Mouse (Mus musculus) thymus, postnatal 4 days (tissue): ENCODE results near the gene Kif26b.

Source experiments
- DNase-seq: peaks from one replicate; pipeline ENCODE4 v3.0.0; 2021

Gene Kif26b

GRCm38 (mm10) chr1:178861392-178861762, 332.5 kb downstream of the Kif26b start:
- no peak for DNase-seq

- DNase-seq = no peak
Observed at GRCm38 (mm10) chr1:178863756-178864155, 334.8 kb downstream of the Kif26b start.

GRCm38 (mm10) chr1:178864297-178864696, 335.4 kb downstream of the Kif26b start:
- no peak for DNase-seq

- DNase-seq = no peak
Observed at GRCm38 (mm10) chr1:178866757-178867156, 337.8 kb downstream of the Kif26b start.

DNA sequence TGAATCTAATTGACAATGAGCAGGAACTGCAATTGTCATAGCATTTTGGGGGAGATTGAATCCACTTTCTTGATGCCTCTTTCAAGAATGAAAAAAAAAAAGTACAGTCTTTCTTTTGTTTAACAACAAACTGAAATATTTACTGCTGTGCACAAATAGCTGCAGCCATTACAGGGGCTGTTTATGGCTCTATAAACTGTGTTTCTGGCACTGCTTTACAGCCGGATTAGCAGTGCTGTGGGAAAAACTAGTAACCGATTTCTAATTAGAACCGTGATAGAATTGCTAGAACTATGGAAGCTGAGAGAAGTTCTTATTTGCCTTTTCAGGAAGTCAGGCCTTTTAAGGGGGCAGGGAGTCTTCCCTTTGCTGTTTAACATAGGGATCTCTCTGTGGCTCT, 342.1 kb downstream of the Kif26b start:
- DNase-seq = no peak

GRCm38 (mm10) chr1:178876926-178877325, 348.0 kb downstream of the Kif26b start:
- DNase-seq = no peak

- DNase-seq = no peak
Observed at GRCm38 (mm10) chr1:178878676-178879075, 349.8 kb downstream of the Kif26b start.

GRCm38 (mm10) chr1:178880905-178881304, 352.0 kb downstream of the Kif26b start:
- DNase-seq = no peak

GRCm38 (mm10) chr1:178886671-178887070, 357.7 kb downstream of the Kif26b start:
- no peak for DNase-seq

DNA sequence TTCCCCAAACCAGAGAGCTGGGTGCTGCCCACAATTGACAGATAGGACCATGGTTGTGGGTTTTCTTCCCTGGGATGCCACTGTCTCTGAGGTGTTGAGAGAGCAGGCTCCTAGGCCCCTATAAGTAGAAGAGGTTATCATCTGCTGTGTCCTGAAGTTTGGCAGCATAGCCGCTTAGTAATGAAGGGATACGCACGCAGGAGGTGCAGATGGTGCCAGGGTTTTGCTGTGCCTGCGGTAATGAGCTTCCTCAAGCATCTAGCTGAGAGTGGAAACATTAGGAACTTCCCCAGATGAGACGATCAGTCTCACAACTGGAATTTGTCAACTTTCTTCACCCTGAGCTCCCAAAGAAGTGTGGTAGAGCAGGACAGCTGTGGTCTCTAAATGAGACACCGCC, 363.5 kb downstream of the Kif26b start:
- DNase-seq = no peak

GRCm38 (mm10) chr1:178893229-178894080, 364.5 kb downstream of the Kif26b start:
- DNase-seq = no peak

- no peak for DNase-seq
Observed at GRCm38 (mm10) chr1:178894081-178894401, 365.1 kb downstream of the Kif26b start.

- no peak for DNase-seq
Observed at GRCm38 (mm10) chr1:178895674-178896073, 366.7 kb downstream of the Kif26b start.

DNA sequence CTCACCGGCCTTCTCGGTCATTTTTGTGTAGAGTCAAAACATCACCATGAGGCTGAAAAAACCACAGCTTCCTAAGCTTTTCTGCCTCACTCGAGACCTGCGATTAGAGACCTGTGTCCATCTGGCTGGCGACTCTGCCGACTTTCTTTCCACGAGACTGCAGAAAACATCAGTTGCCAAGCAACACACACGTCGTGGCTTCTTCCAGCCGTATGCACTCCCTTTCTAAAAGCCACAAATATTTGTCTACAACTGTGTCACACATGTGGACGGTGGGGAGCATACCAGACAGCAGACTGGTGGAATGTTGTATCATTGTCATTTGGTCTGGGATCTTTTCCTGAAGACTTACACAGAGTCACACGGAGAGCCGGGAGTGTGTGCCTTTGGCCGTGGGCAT, 382.0 kb downstream of the Kif26b start:
- DNase-seq = no peak

DNA sequence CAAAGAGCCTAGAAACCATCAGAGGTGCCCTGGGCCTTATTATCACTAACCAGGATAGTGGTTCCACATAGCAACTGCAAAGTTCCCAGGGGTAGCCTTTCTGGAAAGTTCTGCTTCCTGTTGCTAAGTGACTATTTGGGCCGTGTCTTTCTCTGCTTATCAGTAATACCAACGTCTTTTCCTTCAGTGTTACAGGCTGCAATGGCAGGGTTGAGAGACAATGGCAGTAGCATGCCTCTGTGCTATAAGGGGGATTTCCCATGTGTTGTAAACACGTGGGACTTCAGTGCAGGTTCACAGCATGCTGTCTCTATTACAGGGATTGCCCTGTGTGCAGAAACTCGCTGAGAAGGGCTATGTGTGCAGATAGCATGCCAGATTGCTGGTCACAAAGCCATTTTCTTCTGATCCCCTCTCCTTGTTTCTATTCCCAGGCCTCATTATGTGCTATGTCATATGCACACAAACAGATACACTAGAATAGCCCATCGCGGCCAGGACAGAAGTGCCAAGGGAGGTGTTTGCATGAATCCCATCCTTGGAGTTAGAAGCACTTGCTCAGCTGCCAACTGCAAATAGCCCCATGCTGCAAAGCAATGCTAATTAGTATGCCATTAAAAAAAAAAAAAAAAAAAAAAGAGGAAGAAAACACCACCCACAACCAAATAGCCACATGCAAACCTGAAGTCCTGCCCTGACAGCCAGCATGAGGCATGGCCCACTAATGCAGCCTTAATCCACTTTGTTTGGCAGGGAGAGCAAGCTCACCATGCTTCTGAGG, 384.2 kb downstream of the Kif26b start:
- no peak for DNase-seq

DNA sequence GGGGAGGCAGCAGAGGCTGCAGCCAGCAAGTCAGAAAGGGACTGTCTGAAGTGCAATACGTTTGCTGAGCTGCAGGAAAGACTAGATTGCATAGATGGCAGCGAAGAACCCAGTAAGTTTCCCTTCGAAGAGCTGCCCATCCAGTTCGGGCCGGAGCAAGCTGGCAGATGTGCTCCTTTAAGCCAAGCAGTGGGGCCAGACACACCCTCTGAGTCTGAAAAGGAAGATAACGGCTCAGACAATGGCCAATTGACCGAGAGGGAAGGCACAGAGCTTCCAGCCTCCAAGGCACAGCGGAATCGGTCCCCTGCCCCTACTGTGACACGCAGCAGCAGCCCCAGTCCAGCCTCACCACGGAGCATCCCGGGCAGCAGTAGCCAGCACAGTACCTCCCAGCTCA, 386.1 kb downstream of the Kif26b start:
- DNase-seq = no peak

- DNase-seq = no peak
Observed at GRCm38 (mm10) chr1:178917194-178917902, 388.4 kb downstream of the Kif26b start.

- no peak for DNase-seq
Observed at GRCm38 (mm10) chr1:178924492-178925183, 395.7 kb downstream of the Kif26b start.

DNA sequence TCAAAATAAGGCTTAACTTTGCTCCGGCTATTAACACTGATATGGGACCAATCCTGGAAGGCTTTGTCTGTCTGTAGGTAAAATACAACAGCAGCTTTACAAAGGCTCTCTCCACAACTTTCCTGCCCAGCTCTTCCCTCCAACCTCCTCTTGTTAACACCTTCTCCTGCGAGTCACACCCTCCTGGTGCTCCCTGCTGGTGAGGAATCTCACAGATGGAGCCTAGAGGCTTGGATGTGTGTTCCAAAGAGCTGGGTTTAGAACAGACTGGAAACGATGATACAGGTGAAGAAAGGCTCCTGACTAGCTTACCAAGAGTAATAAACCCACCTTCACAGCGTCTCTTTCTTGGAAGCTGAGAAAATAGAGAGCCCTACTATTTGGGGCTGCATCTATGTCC, 400.6 kb downstream of the Kif26b start:
- no peak for DNase-seq

DNA sequence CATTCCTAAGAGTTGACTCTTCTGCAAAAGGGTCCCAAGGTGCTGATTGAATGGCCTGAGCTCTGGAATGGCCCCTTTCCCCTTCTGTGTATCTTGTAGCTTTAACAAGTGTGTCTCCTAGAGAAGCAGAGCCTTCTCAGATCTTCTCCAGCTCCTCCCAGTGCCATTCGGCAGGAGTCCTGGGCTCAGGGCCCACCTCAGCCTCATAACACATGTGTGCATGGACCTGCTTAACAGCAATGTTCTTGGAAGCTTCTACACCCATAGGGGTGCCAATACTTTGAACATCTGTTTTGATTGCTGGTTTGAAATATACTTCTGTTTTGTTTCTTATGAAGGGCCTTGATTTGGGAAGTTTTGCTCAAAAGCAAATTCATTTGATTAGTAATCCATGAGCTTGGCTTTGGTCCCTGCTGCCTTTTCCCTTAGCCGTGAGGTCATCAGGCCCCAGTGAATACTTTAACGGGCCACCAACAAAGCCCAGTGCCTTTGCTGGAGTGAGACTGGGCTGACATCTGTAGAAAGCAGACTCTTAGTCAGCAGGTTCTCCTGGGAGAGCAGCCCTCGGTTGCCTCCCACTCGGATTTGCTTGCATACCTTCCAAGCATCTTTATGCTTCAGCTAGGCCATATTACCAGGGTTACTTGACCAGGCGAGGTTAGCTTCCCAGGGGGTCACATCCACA, 405.2 kb downstream of the Kif26b start:
- no peak for DNase-seq

GRCm38 (mm10) chr1:178936457-178936856, 407.5 kb downstream of the Kif26b start:
- no peak for DNase-seq

- no peak for DNase-seq
Observed at GRCm38 (mm10) chr1:178936976-178937375, 408.1 kb downstream of the Kif26b start.
